ENCODE assay signal across 10 mouse cellular contexts in the genomic region with DNA sequence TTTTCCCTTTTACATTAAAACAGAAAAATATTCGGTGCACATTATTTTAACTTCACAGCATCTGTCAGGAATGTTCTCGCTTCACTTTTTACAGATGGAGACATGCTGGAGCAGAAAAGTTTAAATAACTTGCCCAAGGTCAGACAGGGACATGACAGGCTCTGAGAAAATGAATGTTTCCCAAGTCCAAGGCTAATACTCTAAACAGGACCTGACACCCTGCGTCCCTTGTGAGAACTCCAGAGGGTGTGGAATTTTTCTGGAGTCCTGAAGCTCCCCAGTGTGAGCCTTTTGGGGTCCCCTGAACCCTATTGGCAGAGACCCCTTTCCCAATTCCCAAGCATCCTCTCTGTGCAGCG. TPM values are rescaled to one million over a fixed set of nuclear protein-coding genes. Genes with fewer than 3 reads are reported as not detected.
A peak's percentile ranks its signal among the peaks of the same experiment; 100 is the strongest.
DNase-seq lines count a peak whose midpoint lies in the region; ATAC-seq and TF ChIP-seq lines count a peak whose summit lies in the region.
"Had no signal": no experiment of that assay in that cellular context is flagged by ENCODE, and none has a peak within 500 bp of the region (broad histone marks: within the 10 kb centered on the region; RNA-seq: fewer than 3 reads in every experiment).

No protein-coding gene starts in this region.

- in situ Hi-C loops in ES-E14 (cut with MboI; ENCODE audit: low sequenced_read_pairs in 2 of 2, unreplicated experiment in 2 of 2): loop anchor here in 1 of 2 experiments (25.0 kb wide), 1 partner anchor 293 kb away; no protein-coding TSS in a partner anchor

- H3K4me2 ChIP-seq in heart, postnatal 0 days (ENCODE audit: low read depth, low read length): peak overlapping the region; percentile 88
- peak overlapping the region; percentile 57 for H3K4me2 ChIP-seq in liver, embryonic 15.5 days

- H3K36me3 ChIP-seq in heart, embryonic 10.5 days: no peaks in the 10 kb centered on the region
- H3K36me3 ChIP-seq in ES-E14 (ENCODE audit: control insufficient read depth, insufficient read depth, low read length, poor library complexity, severe bottlenecking): no peaks in the 10 kb centered on the region
- no peaks in the 10 kb centered on the region for H3K36me3 ChIP-seq in heart, postnatal 0 days (replicated peaks; ENCODE audit: control insufficient read depth, insufficient read depth, low read length)
- H3K36me3 ChIP-seq in liver, embryonic 15.5 days (replicated peaks): no peaks in the 10 kb centered on the region

- H3K4me1 ChIP-seq in heart, embryonic 10.5 days: peaks cover 25% of the 10 kb centered on the region
- H3K4me1 ChIP-seq in ES-E14 (ENCODE audit: control insufficient read depth in 2 of 2, insufficient read depth in 2 of 2, low read length in 2 of 2, poor library complexity in 1 of 2): peaks cover 0 to 4% of the 10 kb centered on the region in 2 experiments; a peak in 3 of 4 replicates
- H3K4me1 ChIP-seq in heart, postnatal 0 days (ENCODE audit: control insufficient read depth, insufficient read depth): no peaks in the 10 kb centered on the region
- H3K4me1 ChIP-seq in liver, embryonic 15.5 days (replicated peaks): peaks cover 5% of the 10 kb centered on the region; the same call in 1 of the 2 replicates

- H3K27ac ChIP-seq in heart, embryonic 10.5 days: peak overlapping the region; percentile 94
- H3K27ac ChIP-seq in ES-E14 (ENCODE audit: insufficient read depth, low read depth, low read length, poor library complexity, severe bottlenecking): no peak overlapping the region
- peak overlapping the region; percentile 65 for H3K27ac ChIP-seq in heart, postnatal 0 days (ENCODE audit: low read depth)
- H3K27ac ChIP-seq in liver, embryonic 15.5 days (replicated peaks): no peak overlapping the region
- H3K27ac ChIP-seq: macrophage had no signal

- DNase-seq in heart, embryonic 10.5 days (ENCODE audit: low spot score): no peak
- no peak for DNase-seq in heart, adult 18-20 months
- no peak for DNase-seq in ES-E14 (ENCODE audit: low read depth, low spot score)
- peak; percentile 18 for DNase-seq in heart, postnatal 0 days (ENCODE audit: low spot score)
- no peak for DNase-seq in cerebellum, adult 9-11 months
- DNase-seq in urinary bladder, postnatal 4 days (ENCODE audit: low spot score in 2 of 2): no peak
- DNase-seq in left cerebral cortex, postnatal 25 days (ENCODE audit: low spot score in 2 of 2): no peak

- no peak for TF ChIP-seq EP300 in heart, postnatal 0 days (IDR thresholded peaks at IDR 0.05; ENCODE audit: low read depth)

- peaks cover 20% of the 10 kb centered on the region for H3K27me3 ChIP-seq in heart, embryonic 10.5 days (ENCODE audit: insufficient read depth, poor library complexity, severe bottlenecking)
- no peaks in the 10 kb centered on the region for H3K27me3 ChIP-seq in heart, postnatal 0 days (ENCODE audit: control insufficient read depth, insufficient read depth, low read length)
- H3K27me3 ChIP-seq in liver, embryonic 15.5 days: peaks cover 37% of the 10 kb centered on the region

- intact Hi-C loops in left cerebral cortex, postnatal 25 days (cut with DNase I): no loop called here

- H3K9me3 ChIP-seq in heart, embryonic 10.5 days: no peaks in the 10 kb centered on the region
- no peaks in the 10 kb centered on the region for H3K9me3 ChIP-seq in ES-E14 (ENCODE audit: control insufficient read depth, insufficient read depth, low read depth, low read length)
- no peaks in the 10 kb centered on the region for H3K9me3 ChIP-seq in heart, postnatal 0 days (replicated peaks; ENCODE audit: control insufficient read depth, low read length)
- no peaks in the 10 kb centered on the region for H3K9me3 ChIP-seq in liver, embryonic 15.5 days (replicated peaks)

- no peak overlapping the region for H3K9ac ChIP-seq in ES-E14 (ENCODE audit: insufficient read depth, low read depth, low read length, poor library complexity, severe bottlenecking)
- H3K9ac ChIP-seq in heart, postnatal 0 days (replicated peaks; ENCODE audit: low read depth, low read length): peak overlapping the region; percentile 66
- no peak overlapping the region for H3K9ac ChIP-seq in liver, embryonic 15.5 days

- no peak; the same call in 1 of the 2 replicates for ATAC-seq in heart, postnatal 0 days (ENCODE audit: insufficient read depth, low read depth)
- no peak for ATAC-seq in liver, embryonic 15.5 days (ENCODE audit: insufficient read depth)

- H3K4me3 ChIP-seq in heart, embryonic 10.5 days: peak overlapping the region; percentile 78
- peak overlapping the region; percentile 72 to 74 for H3K4me3 ChIP-seq in ES-E14 (ENCODE audit: insufficient read depth in 1 of 2, low read depth in 1 of 2, low read length in 2 of 2, poor library complexity in 1 of 2, severe bottlenecking in 1 of 2)
- peak overlapping the region; percentile 68 for H3K4me3 ChIP-seq in heart, postnatal 0 days (ENCODE audit: low read depth, low read length)
- peak overlapping the region; percentile 35; the same call in 1 of the 2 replicates for H3K4me3 ChIP-seq in liver, embryonic 15.5 days (replicated peaks)

- 4% methylated on average over 4 of the region's 4 CpGs for WGBS in heart, embryonic 10.5 days
- WGBS in heart, postnatal 0 days: 5% methylated on average over 4 of the region's 4 CpGs
- WGBS in liver, embryonic 15.5 days (ENCODE audit: insufficient replicate concordance): 11% methylated on average over 4 of the region's 4 CpGs

- TF ChIP-seq CTCF in heart, postnatal 0 days (IDR thresholded peaks at IDR 0.05; ENCODE audit: low read depth): no peak

TF ChIP-seq in ES-E14, 5 proteins besides CTCF, POLR2A, EP300 and RAD21:
- TF ChIP-seq HCFC1 (IDR thresholded peaks at IDR 0.05; ENCODE audit: borderline replicate concordance, insufficient read depth, low read length) (no peak), ZNF384 (IDR thresholded peaks at IDR 0.05; ENCODE audit: low read depth, low read length) (no peak), MAFK (IDR thresholded peaks at IDR 0.05; ENCODE audit: insufficient read depth, low read depth, low read length) (no peak), CHD2 (IDR thresholded peaks at IDR 0.05; ENCODE audit: low read depth, low read length) (no peak), ZC3H11A (IDR thresholded peaks at IDR 0.05; ENCODE audit: borderline replicate concordance, low read depth, low read length) (no peak)
TF ChIP-seq in ES-E14: peak in this region for 0.

RNA-seq across cellular contexts. Expression of gene Ano4, which starts 0.5 kb away (rescaled TPM):
- polyA plus RNA-seq in heart, embryonic 10.5 days (2016; fragmentation: Nextera tagmentation; extraction: Ambion mirVana): 3.0 and 5.1 TPM in 2 replicates
- 10 to 100 TPM in 1 of 2 experiments, 1 to 10 TPM in 1; 8.0 to 10.0 TPM for total RNA-seq in heart, adult 18-20 months (2021)
- total RNA-seq in ES-E14 (2012; rRNA removed): 0.80 and 0.95 TPM in 2 replicates
- 1.8 and 3.8 TPM in 2 replicates for total RNA-seq in heart, postnatal 0 days (2014; rRNA removed; ENCODE audit: low replicate concordance)
- 2.7 and 3.2 TPM in 2 replicates for polyA plus RNA-seq in heart, postnatal 0 days (2015; fragmentation: Nextera tagmentation; extraction: Ambion mirVana)
- 0.08 TPM in 1 of 2 replicates, not detected in the other for polyA plus RNA-seq in liver, embryonic 15.5 days (2015; fragmentation: Nextera tagmentation; extraction: Ambion mirVana)
- 10 to 100 TPM; 18.6 to 20.9 TPM for total RNA-seq in left cerebral cortex, postnatal 25 days (2021)
- polyA plus RNA-seq: C2C12, macrophage had no signal

Comparison
In these comparisons a context has a peak if more than half of its experiments do, and no peak if none do; other contexts are left out.
1. H3K27ac ChIP-seq: peak in heart, embryonic 10.5 days (single experiment) and heart, postnatal 0 days (single experiment); none in ES-E14 (single experiment) and liver, embryonic 15.5 days (single experiment).
2. Peak in every context shown above with its lines, with median percentiles within 50 percentile points of each other: H3K4me3 ChIP-seq.